Mouse (Mus musculus): ENCODE results near the gene Lima1. TPM values are rescaled to one million over a fixed set of nuclear protein-coding genes. Genes with fewer than 3 reads are reported as not detected.
"Not testable (repeated sequence)": the region's sequence is repeated elsewhere in the genome, so short reads cannot be mapped to it uniquely, and the experiment has no call there.

Gene Lima1
- polyA plus RNA-seq, 1 experiment from 2014 or later: 12.9 TPM

DNA sequence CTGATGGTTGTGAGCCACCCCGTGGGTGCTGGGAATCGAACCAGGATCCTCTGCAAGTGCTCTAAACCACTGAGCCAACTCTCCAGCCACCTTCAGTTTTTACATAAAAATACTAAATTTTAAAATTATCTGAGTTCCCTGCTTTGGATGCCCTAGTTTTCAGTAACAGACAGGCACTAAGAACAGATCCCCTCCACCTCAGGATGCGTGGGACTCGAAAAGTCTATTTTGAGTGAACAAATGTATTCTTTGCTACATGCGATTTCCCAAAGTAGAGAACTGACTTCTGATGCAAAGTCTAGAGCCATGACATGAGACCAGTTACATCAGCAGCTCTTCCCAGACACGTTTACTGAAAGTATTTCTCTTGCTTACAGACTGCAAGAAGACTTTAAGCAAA lies 84.8 kb downstream of the Lima1 start:
- Histone ChIP-seq H3K4me1 (ENCODE audit: control insufficient read depth, insufficient read depth, low read depth, low read length) (peaks cover 3% of the 10 kb centered on the region), H3K4me3 (ENCODE audit: low read length) (no peak overlapping the region), H3K4me2 (ENCODE audit: low read length) (no peak overlapping the region), H3K27me3 (replicated peaks; ENCODE audit: control insufficient read depth, insufficient read depth, low read length) (no peaks in the 10 kb centered on the region), H3K9ac (ENCODE audit: low read depth, low read length) (no peak overlapping the region), H3K27ac (ENCODE audit: low read depth, low read length) (no peak overlapping the region), H3K36me3 (ENCODE audit: control insufficient read depth, insufficient read depth, low read length) (0 out of 2 replicates have a peak, but pooled peaks cover 2% of the 10 kb centered on the region), H3K9me3 (ENCODE audit: control insufficient read depth, low read length) (no peaks in the 10 kb centered on the region)
- no peak for ATAC-seq
- 96% methylated on average over 6 of the region's 6 CpGs for WGBS

DNA sequence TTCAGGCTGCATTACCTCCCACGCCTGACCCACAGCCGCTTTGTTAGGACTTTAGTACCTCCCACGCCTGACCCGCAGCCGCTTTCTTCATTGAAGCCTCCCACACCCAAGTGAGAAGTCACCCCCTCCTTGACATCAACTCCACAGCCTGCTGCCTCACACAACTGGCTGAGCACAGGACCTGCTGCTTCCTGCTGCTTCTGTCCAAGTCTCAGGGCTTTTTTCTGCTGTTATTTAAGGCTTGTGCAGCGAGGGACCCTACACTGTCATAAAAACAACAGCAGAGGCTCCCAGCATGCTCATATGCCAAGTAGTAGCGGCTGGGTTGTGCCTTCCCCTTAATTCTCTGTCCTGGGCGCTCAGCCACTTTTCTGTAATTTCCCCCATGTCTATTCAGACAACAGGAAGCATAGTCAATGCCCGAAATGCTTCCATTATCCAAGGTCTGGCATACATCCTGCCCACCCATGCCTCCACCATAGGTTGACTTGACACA lies 87.6 kb downstream of the Lima1 start:
- WGBS: 46% methylated on average over 9 of the region's 9 CpGs
- Histone ChIP-seq H3K4me1 (ENCODE audit: control insufficient read depth, insufficient read depth, low read depth, low read length) (peaks cover 3% of the 10 kb centered on the region), H3K36me3 (ENCODE audit: control insufficient read depth, insufficient read depth, low read length) (0 out of 2 replicates have a peak, but pooled peaks cover 2% of the 10 kb centered on the region), H3K27me3 (replicated peaks; ENCODE audit: control insufficient read depth, insufficient read depth, low read length) (no peaks in the 10 kb centered on the region), H3K4me3 (ENCODE audit: low read length) (no peak overlapping the region), H3K9ac (ENCODE audit: low read depth, low read length) (no peak overlapping the region), H3K9me3 (ENCODE audit: control insufficient read depth, low read length) (no peaks in the 10 kb centered on the region), H3K27ac (ENCODE audit: low read depth, low read length) (peak overlapping the region; percentile 13), H3K4me2 (ENCODE audit: low read length) (peak overlapping the region; percentile 24; the same call in 1 of the 2 replicates)
- ATAC-seq: peak; percentile 73

DNA sequence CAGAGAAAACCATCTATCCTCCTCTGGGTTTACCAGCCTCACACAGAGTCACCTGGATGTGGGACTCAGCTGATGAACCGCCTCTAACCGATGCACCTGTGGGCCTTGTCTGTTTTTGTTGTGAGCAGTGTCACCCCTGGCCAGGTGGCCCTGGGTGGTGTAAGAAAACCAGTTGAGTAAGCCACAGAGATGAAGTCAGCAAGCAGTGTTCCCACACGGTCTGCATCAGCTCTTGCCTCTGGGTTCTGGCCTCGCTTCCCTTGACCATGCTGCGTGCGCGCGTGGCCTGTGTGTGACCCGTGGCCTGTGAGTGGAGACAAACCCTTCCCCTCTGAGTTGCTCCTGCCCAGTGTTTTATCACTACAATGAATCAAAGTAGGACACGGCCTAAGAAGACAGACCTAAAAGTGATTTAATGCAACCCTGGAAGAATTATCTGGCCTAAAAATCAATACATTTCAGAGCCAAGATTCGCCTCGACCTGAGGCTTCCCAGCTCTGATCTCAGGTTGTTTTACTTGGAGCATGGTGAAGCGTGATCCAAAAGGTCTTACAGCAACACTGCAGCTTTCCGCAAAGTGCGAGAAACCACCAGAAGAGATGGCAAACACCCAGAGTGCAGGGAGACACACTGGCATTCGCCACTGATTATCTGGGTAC lies 96.5 kb downstream of the Lima1 start:
- H3K27ac ChIP-seq (ENCODE audit: low read depth, low read length): no peak overlapping the region
- no peak overlapping the region; the same call in 1 of the 2 replicates for H3K9ac ChIP-seq (ENCODE audit: low read depth, low read length)
- H3K4me3 ChIP-seq (ENCODE audit: low read length): no peak overlapping the region
- H3K27me3 ChIP-seq (replicated peaks; ENCODE audit: control insufficient read depth, insufficient read depth, low read length): no peaks in the 10 kb centered on the region
- H3K36me3 ChIP-seq (ENCODE audit: control insufficient read depth, insufficient read depth, low read length): peaks cover 9% of the 10 kb centered on the region; the same call in 1 of the 2 replicates
- H3K4me2 ChIP-seq (ENCODE audit: low read length): no peak overlapping the region
- ATAC-seq: no peak
- no peaks in the 10 kb centered on the region for H3K4me1 ChIP-seq (ENCODE audit: control insufficient read depth, insufficient read depth, low read depth, low read length)
- WGBS: 90% methylated on average over 16 of the region's 16 CpGs
- H3K9me3 ChIP-seq (ENCODE audit: control insufficient read depth, low read length): no peaks in the 10 kb centered on the region

DNA sequence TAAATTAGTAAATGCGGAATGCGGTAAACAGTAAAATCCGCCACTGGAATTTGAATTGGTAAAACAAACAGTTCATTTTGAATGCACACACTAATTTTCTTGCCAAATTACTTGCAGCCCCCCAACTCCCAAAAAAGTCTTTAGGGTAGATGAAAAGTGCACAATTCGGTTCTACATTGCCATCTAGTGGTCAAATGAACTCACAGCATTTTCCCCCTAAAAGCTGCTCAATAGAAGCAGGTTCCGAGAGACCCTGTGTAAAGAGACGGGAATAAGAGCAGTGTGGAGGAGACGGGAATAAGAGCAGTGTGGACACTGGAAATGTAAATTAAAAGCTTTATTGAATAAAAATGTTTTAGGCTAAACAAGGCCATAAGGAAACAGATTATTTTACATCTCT lies 97.1 kb downstream of the Lima1 start:
- no peak for ATAC-seq
- WGBS: 24% methylated on average over 7 of the region's 7 CpGs

DNA sequence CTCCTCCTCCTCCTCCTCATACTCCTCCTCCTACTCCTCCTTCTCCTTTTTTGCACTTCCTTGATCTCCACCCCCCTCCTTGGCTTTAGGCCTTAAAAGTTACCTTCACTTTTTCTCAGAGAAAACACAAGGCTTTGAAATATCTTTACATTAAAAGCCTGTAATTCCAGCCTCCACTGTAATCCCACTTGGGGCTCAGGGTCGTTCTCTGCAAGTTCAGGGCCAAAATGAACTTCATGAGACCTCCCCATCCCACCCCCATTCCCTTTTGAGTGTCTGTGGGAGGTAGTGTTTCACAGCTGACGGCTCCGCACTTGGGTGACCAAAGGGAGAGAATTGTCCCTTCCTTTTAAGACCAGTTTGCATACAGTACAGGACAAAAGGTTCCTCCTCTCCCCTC lies 102.3 kb downstream of the Lima1 start:
- Histone ChIP-seq H3K9me3 (ENCODE audit: control insufficient read depth, low read length) (no peaks in the 10 kb centered on the region), H3K36me3 (ENCODE audit: control insufficient read depth, insufficient read depth, low read length) (no peaks in the 10 kb centered on the region), H3K4me3 (ENCODE audit: low read length) (peak overlapping the region; percentile 87; the same call in 1 of the 2 replicates), H3K4me2 (ENCODE audit: low read length) (peak overlapping the region; percentile 60), H3K27ac (ENCODE audit: low read depth, low read length) (peak overlapping the region; percentile 94; the same call in 1 of the 2 replicates), H3K9ac (ENCODE audit: low read depth, low read length) (no peak overlapping the region), H3K4me1 (ENCODE audit: control insufficient read depth, insufficient read depth, low read depth, low read length) (peaks cover 11% of the 10 kb centered on the region), H3K27me3 (replicated peaks; ENCODE audit: control insufficient read depth, insufficient read depth, low read length) (no peaks in the 10 kb centered on the region)
- no peak for ATAC-seq
- WGBS: 32% methylated on average over 3 of the region's 3 CpGs

More for the DNA sequence above, 97.1 kb downstream of the Lima1 start:
- no peak overlapping the region for H3K9ac ChIP-seq (ENCODE audit: low read depth, low read length)
- no peaks in the 10 kb centered on the region for H3K27me3 ChIP-seq (replicated peaks; ENCODE audit: control insufficient read depth, insufficient read depth, low read length)
- H3K4me1 ChIP-seq (ENCODE audit: control insufficient read depth, insufficient read depth, low read depth, low read length): no peaks in the 10 kb centered on the region
- peaks cover 9% of the 10 kb centered on the region; the same call in 1 of the 2 replicates for H3K36me3 ChIP-seq (ENCODE audit: control insufficient read depth, insufficient read depth, low read length)
- H3K4me3 ChIP-seq (ENCODE audit: low read length): no peak overlapping the region
- H3K4me2 ChIP-seq (ENCODE audit: low read length): no peak overlapping the region
- no peaks in the 10 kb centered on the region for H3K9me3 ChIP-seq (ENCODE audit: control insufficient read depth, low read length)
- H3K27ac ChIP-seq (ENCODE audit: low read depth, low read length): no peak overlapping the region

DNA sequence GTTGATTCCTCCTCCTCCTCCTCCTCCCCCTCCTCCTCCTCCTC lies 102.6 kb downstream of the Lima1 start, which contains the start of gene Cers5:
Cers5 (minus strand) TSS at position 5 of the 44 bp plus-strand sequence.
- peak within 1 kb of the TSS; percentile 94 for H3K27ac ChIP-seq (ENCODE audit: low read depth, low read length)
- peak within 1 kb of the TSS; percentile 60 for H3K4me2 ChIP-seq (ENCODE audit: low read length)
- peaks cover 11% of the 10 kb centered on the region for H3K4me1 ChIP-seq (ENCODE audit: control insufficient read depth, insufficient read depth, low read depth, low read length)
- H3K9me3 ChIP-seq (ENCODE audit: control insufficient read depth, low read length); ATAC-seq; H3K27me3 ChIP-seq (replicated peaks; ENCODE audit: control insufficient read depth, insufficient read depth, low read length); H3K36me3 ChIP-seq (ENCODE audit: control insufficient read depth, insufficient read depth, low read length): not testable (repeated sequence)
- H3K4me3 ChIP-seq (ENCODE audit: low read length): peak within 1 kb of the TSS; percentile 87
- H3K9ac ChIP-seq (ENCODE audit: low read depth, low read length): peak within 1 kb of the TSS; percentile 97

DNA sequence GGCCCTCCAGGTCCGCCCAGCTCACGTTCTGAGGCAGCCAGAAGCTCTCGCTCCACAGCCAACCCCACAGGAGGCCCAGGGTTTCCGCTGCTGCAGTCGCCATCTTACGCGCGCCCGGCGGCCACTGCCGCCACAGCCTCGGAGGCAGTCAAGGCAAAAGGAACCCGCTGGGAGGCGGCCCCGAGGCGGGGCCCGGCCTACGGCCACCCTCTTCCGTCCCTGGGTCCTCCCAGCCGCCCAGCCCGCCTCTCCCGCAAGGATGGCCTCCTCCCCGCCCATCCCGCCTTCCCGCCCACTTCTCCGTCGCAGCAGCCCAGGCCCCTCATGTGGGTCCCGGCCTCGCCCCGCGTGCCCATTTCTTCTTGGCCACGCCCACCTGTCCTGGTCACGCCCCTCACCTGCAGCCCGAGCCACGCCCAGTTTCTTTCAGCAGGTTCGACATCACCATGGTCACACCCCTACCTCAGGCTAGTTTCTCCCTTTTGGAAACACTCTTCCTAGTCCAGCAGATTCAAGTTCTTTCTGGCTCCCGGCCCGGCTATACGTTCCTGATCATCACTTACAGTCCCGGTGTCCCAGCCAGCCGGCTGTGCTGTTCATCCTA lies 102.9 kb downstream of the Lima1 start:
- H3K4me2 ChIP-seq (ENCODE audit: low read length): peak overlapping the region; percentile 60
- WGBS: under 1% methylated on average over 37 of the region's 41 CpGs
- H3K9me3 ChIP-seq (ENCODE audit: control insufficient read depth, low read length): no peaks in the 10 kb centered on the region
- ATAC-seq: peak; percentile 92
- no peaks in the 10 kb centered on the region for H3K36me3 ChIP-seq (ENCODE audit: control insufficient read depth, insufficient read depth, low read length)
- peak overlapping the region; percentile 97 for H3K9ac ChIP-seq (ENCODE audit: low read depth, low read length)
- peaks cover 11% of the 10 kb centered on the region for H3K4me1 ChIP-seq (ENCODE audit: control insufficient read depth, insufficient read depth, low read depth, low read length)
- no peaks in the 10 kb centered on the region for H3K27me3 ChIP-seq (replicated peaks; ENCODE audit: control insufficient read depth, insufficient read depth, low read length)
- H3K4me3 ChIP-seq (ENCODE audit: low read length): peak overlapping the region; percentile 87
- peak overlapping the region; percentile 94 for H3K27ac ChIP-seq (ENCODE audit: low read depth, low read length)

DNA sequence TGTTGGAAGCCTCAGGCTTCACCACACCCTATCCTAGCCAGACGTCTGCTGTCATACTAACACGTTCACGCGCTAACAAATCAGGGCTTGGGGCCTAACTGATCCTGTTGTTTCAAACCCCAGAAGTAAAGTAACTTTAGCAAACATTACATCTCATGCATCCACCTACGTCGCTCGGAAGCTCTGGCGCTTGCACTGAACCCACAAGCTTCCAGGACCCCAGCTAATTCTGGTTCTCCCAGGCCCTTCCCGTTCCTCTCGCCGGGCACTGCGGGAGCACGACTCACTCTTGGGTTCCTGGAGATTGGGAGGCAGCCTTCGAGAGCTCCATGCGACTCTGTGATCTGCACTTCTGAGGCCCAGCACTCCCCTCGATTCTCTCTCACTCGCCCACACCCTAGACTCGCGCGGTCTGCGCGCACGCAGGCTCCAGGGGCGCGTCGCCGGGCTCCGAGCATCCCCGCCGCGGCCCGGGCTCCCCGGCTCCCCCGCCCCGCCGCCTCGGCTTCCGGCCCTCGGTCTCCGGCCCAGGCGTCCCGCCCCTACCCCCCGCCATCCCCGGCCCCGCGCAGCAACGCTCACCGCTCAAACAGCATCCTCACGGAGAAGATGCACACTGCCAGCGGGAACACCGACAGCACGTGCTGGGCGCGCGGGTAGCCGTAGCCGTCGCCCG lies 103.5 kb downstream of the Lima1 start:
- Histone ChIP-seq H3K9ac (ENCODE audit: low read depth, low read length) (peak overlapping the region; percentile 97), H3K27ac (ENCODE audit: low read depth, low read length) (peak overlapping the region; percentile 94), H3K36me3 (ENCODE audit: control insufficient read depth, insufficient read depth, low read length) (no peaks in the 10 kb centered on the region), H3K4me2 (ENCODE audit: low read length) (peak overlapping the region; percentile 60), H3K4me3 (ENCODE audit: low read length) (peak overlapping the region; percentile 87), H3K27me3 (replicated peaks; ENCODE audit: control insufficient read depth, insufficient read depth, low read length) (no peaks in the 10 kb centered on the region), H3K9me3 (ENCODE audit: control insufficient read depth, low read length) (no peaks in the 10 kb centered on the region), H3K4me1 (ENCODE audit: control insufficient read depth, insufficient read depth, low read depth, low read length) (peaks cover 11% of the 10 kb centered on the region)
- peak; percentile 74 for ATAC-seq
- 1% methylated on average over 59 of the region's 59 CpGs for WGBS

DNA sequence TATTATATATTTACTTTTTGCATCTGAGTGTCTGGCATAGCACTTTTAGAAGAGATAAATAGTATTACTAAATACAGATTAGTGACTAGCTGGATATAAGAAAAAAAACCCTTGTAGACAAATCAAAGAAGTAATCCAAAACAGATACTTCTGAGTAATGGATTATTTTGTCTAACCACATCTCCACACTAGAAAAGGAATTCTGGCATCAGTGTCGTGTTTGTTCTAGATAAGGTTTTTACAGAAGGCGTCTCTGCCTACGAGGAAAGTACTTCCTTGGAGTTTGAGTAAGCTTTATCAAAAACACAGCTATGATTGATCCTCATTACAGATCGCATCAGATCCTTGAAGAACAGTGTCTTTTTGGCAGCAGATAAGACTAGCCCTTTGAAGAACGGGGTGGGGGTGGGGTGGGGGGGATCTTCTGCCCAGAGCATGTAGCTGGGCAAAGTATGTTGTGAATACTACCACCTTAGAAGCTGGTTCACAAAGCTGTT lies 104.2 kb downstream of the Lima1 start:
- WGBS: 22% methylated on average over 5 of the region's 5 CpGs
- no peaks in the 10 kb centered on the region for H3K9me3 ChIP-seq (ENCODE audit: control insufficient read depth, low read length)
- peaks cover 11% of the 10 kb centered on the region for H3K4me1 ChIP-seq (ENCODE audit: control insufficient read depth, insufficient read depth, low read depth, low read length)
- H3K36me3 ChIP-seq (ENCODE audit: control insufficient read depth, insufficient read depth, low read length): no peaks in the 10 kb centered on the region
- ATAC-seq: no peak
- no peak overlapping the region; the same call in 1 of the 2 replicates for H3K27ac ChIP-seq (ENCODE audit: low read depth, low read length)
- H3K9ac ChIP-seq (ENCODE audit: low read depth, low read length): peak overlapping the region; percentile 97
- H3K4me3 ChIP-seq (ENCODE audit: low read length): peak overlapping the region; percentile 87
- H3K27me3 ChIP-seq (replicated peaks; ENCODE audit: control insufficient read depth, insufficient read depth, low read length): no peaks in the 10 kb centered on the region
- peak overlapping the region; percentile 60 for H3K4me2 ChIP-seq (ENCODE audit: low read length)

All from hindbrain, embryonic 16.5 days (tissue).